Mouse (Mus musculus) bone marrow macrophage, adult 2 months (primary cell): Measurements from ENCODE around the gene Idnk. TPM values are rescaled to one million over a fixed set of nuclear protein-coding genes. Genes with fewer than 3 reads are reported as not detected.
"Not testable (repeated sequence)": the region's sequence is repeated elsewhere in the genome, so short reads cannot be mapped to it uniquely, and the experiment has no call there.

ENCODE experiments used
- H3K27ac ChIP-seq: 2 replicates; pipeline ENCODE4 v1.5.1; 2012; ENCODE audit warnings: low read depth, low read length; ENCODE audit not compliant: insufficient read depth
- H3K4me1 ChIP-seq: 2 replicates; pipeline ENCODE4 v1.6.1; 2012; ENCODE audit warnings: low read length; ENCODE audit not compliant: control insufficient read depth, insufficient read depth
- H3K4me3 ChIP-seq: 2 replicates; pipeline ENCODE4 v1.5.1; 2012; ENCODE audit warnings: mild to moderate bottlenecking, low read length, moderate library complexity; ENCODE audit not compliant: insufficient read depth
- CTCF ChIP-seq: IDR thresholded peaks from 2 replicates; pipeline ENCODE4 v1.5.1; 2012; ENCODE audit warnings: low read depth, mild to moderate bottlenecking, low read length, moderate library complexity
- POLR2A ChIP-seq: IDR thresholded peaks from 2 replicates; pipeline ENCODE4 v1.6.1; 2012; ENCODE audit warnings: mild to moderate bottlenecking, low read depth, low read length, borderline replicate concordance
- polyA plus RNA-seq: library from polyadenylated mRNA; stranded (reverse); fragments of >200 nt; gene quantifications from 2 replicates; pipeline ENCODE4 v1.2.4, GENCODE M21; 2012; ENCODE audit not compliant: missing spikeins, insufficient read depth, insufficient read length

Gene Idnk
- polyA plus RNA-seq, 1 experiment: 49.4 TPM

DNA sequence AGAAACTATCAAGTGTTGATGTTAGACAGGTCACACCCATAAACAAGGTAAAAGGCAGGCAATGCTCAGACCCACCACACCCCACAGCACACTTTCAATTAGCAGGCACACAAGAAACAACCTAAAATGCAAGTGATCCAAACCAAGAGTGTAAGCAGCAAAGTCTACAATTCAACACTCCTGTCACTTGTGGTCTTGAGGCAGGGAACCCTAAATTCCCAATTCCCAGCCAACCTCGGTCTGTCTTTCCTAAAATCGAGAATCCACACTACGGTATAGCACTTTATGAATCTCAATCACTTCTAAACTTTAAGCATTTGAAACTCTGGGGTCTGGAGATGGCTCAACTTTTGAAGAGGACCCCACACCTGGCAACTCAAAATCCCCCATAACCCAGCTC lies 33.2 kb upstream of the Idnk start:
- H3K4me3 ChIP-seq: no peak overlapping the region
- no peak overlapping the region for H3K27ac ChIP-seq
- H3K4me1 ChIP-seq: peaks cover 14% of the 10 kb centered on the region
- no peak for TF ChIP-seq POLR2A
- TF ChIP-seq CTCF: no peak

DNA sequence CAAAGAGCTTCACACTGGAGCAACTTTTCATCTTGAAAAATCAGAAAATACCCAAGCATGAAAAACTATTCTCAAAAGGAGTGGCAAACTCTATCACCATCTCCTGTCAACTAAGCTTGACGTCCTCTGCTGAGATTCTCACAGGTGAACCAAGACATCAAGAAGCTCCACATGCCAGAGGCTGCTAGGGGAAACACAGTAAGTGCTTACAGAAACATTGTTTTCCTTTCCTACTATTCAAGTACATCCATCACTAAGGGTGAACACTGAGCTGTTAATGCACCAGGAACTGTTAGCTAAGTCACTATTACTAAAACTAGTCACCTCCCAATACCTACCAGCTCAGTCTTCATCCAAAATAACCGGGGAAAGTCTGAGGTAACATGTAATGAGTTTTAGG lies 32.5 kb upstream of the Idnk start:
- TF ChIP-seq POLR2A (no peak), CTCF (no peak)
- Histone ChIP-seq H3K4me1 (peaks cover 17% of the 10 kb centered on the region), H3K27ac (no peak overlapping the region), H3K4me3 (no peak overlapping the region)

DNA sequence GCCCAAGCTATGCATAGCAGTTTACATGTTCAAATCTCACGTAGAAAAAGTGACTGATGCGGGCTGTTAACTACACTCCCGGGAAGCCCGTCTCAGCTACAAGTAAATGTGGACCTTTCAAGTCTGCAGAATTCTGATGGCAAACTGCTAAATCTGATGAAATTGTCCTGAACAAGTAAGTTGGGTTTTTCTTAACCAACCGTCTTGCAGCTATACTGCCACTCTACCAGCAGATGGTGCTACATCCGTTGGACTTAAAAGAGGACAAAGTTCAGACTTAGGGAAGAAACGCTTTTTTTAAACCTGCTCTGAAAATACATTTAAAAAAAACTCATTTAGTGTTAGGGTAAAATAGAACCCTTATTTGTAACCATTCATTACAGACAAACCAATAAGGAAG lies 31.3 kb upstream of the Idnk start:
- no peak for TF ChIP-seq POLR2A
- no peak for TF ChIP-seq CTCF

DNA sequence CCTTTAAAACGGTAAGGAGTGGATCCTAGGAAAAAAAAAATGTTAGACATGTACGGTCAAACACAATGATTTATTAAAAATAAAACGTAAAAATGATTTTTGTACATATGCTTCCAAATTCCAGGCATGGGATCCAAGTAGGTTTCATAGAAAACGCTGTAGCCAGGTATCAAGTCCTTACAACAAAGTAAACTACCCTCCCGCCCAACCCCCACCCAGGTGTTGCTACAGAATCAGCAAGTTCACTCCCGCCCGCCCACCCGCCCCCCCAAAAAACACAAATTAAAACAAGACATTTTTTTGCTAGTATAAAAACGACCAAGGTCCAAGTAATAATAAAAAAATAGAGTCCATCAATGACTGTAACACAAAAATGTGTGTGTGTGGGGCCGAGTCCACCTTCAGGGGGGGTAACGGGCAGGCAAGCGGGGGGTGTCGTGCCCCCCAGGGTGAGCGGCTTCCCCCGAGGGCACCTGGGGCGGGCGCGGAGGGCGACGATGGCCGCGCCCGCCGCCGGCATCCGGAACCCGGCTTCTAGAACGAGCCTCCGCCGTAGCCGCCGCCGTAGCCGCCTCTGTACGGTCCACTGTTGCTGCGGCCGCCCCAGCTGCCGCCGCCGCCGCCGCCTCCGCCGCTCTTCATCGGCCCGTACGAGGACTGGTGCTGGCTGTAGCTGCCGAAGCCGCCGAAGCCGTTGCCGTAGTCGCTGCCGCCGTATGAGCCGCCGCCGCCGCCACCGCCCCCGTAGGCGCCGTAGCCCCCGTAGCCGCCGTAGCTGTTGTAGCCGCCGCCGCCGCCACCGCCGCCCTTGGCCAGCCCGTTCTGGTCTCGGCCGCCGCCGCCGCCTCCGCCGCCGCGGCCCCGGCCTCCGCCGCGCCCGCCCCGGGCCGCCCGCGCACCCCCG lies 30.3 kb upstream of the Idnk start:
- TF ChIP-seq POLR2A (no peak), CTCF (no peak)
- H3K4me3 ChIP-seq: peak overlapping the region; percentile 77
- H3K4me1 ChIP-seq: peaks cover 20% of the 10 kb centered on the region
- peak overlapping the region; percentile 67 for H3K27ac ChIP-seq

More for the DNA sequence above, 31.3 kb upstream of the Idnk start:
- no peak overlapping the region for H3K27ac ChIP-seq
- H3K4me3 ChIP-seq: peak overlapping the region; percentile 21
- H3K4me1 ChIP-seq: peaks cover 20% of the 10 kb centered on the region

DNA sequence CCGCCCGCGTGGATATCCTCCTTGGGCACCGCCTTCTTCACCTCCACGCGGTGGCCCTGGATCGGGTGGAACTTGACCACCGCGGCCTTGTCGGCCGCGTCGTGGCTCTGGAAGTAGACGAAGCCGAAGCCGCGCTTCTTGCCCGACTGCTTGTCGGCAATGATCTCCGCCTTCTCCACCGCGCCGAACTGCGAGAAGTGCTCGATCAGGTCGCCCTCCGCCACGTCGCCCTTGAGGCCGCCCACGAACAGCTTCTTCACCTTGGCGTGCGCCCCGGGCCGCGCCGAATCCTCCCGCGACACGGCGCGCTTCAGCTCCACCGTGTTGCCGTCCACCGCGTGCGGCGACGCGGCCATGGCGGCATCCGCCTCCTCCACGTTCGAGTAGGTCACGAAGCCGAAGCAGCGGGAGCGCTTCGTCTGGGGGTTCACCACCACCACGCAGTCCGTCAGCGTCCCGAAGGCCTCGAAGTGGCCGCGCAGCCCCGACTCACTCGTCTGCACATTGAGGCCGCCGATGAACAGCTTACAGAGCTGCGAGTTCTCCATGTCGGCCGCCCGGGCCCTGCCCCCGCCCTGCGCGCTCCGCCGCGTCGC lies 29.6 kb upstream of the Idnk start:
- peaks cover 20% of the 10 kb centered on the region for H3K4me1 ChIP-seq
- TF ChIP-seq POLR2A: no peak
- TF ChIP-seq CTCF: no peak
- peak overlapping the region; percentile 67 for H3K27ac ChIP-seq
- peak overlapping the region; percentile 77 for H3K4me3 ChIP-seq

DNA sequence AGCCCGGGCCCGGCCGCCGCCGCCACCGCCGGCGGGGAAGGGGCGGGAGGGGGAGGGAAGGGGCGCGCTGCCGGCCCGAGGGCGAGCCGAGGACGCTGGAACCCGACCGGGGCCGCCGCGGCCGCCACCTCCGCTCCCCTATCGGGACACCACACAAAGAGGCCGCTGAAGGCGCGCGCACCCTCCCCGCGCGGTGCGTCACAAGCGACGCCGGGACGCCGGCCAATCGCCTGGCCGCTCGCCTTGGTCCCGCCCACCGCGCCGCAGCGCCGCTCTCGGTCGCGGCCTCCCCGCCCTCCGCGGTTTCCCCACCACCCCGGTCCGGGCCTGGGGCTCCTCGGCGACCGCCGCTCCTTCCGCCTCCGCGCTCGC lies 29.1 kb upstream of the Idnk start, which contains the start of gene Hnrnpa0:
Gene Hnrnpa0 (minus strand): TSS at position 161 of the 372 bp plus-strand sequence.
- TF ChIP-seq CTCF (no peak), POLR2A (no peak)
- peaks cover 20% of the 10 kb centered on the region for H3K4me1 ChIP-seq
- peak within 1 kb of the TSS; percentile 80 for H3K4me3 ChIP-seq
- H3K27ac ChIP-seq: peak within 1 kb of the TSS; percentile 92

DNA sequence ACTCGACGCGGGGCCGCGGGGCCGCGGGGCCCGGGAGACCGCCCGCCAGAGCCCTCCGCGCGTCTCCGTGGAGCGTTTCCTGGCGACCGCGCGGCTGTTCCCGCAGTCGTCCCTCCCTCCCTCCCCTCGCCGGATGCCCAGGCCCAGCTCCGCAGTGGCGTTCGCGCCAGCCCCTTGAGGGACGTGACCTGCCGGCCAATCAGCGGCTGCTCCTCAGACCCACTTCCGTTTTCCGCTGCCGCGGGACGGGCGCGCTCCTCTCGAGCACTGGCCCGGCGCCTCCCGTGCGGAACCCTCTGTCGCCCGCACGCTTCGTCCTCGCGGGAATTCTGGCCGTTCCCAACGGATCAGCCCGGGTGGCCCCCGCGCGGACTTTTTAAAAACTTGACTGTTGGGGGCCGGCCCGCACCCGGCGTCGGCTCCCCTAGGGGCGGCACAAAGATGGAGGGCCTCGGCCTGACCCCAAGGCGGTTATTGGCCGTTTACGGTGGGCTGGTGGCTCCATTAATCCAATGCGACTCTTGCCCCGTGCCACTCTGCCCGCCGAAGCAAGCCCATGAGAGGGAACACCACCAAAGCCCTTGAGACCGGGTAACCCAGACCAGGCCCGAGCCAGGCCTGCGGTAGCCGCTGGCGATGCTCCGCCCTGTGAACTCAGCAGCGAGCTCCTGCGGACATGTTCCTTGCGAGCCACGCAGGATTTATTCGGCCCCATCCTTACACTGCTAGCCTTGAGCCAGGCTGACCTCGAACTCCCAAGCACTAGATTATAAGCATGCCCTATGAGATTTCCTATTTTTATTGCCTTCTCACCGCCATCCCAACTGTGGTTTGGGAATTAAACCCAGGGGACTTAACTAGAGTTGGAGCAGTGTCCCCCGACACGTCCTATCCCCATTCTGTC lies 28.4 kb upstream of the Idnk start:
- no peak for TF ChIP-seq CTCF
- Histone ChIP-seq H3K27ac (peak overlapping the region; percentile 92), H3K4me1 (peaks cover 18% of the 10 kb centered on the region), H3K4me3 (peak overlapping the region; percentile 80)

DNA sequence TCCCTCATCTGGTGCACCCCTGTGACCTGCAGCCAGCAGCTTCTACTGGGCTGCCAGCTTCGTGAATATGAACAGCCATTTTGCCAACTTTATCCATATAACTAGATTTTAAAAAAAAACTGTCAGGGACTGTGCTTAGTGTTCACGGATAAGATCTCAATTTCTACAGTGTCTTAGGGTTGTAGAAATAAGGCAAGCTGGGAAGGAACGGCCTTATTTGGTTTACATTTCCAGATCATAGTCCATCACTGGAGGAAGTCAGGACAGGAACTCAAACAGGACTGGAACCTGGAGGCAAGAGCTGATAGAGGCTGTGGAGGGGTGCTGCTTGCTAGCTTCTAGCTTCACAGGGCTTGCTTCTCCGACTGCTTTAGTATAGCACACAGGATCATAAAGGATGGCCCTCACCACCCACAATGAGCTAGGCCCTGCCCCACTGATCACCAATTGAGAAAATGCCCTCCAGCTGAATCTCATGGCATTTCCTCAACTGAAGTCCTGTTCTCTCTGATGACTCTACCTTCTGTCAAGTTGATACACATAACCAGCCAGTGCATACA lies 27.7 kb upstream of the Idnk start:
- peak overlapping the region; percentile 92 for H3K27ac ChIP-seq
- peak overlapping the region; percentile 80 for H3K4me3 ChIP-seq
- peaks cover 11% of the 10 kb centered on the region for H3K4me1 ChIP-seq
- TF ChIP-seq CTCF (no peak), POLR2A (no peak)

DNA sequence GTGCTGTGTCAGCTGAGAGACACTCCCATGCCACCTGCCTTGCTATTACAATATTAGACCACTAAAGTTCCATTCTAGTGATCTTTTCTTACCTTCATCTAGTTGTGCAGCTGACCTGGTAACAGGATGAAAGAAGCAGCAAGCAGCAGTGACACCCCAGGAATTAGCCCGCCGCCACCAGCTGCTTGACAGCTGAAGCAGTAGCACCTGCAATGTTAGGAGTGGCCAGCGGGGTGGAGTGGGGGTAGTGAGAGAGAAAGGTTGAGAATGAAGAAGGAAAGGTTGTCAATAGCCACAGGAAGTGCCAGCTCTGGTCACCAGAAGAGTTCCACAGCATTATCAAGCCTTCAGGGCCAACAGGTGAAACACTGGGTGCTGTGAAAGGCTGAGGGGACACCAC lies 25.8 kb upstream of the Idnk start:
- Histone ChIP-seq H3K4me1 (peaks cover 6% of the 10 kb centered on the region), H3K27ac (no peak overlapping the region)
- TF ChIP-seq CTCF: no peak
- no peak for TF ChIP-seq POLR2A

DNA sequence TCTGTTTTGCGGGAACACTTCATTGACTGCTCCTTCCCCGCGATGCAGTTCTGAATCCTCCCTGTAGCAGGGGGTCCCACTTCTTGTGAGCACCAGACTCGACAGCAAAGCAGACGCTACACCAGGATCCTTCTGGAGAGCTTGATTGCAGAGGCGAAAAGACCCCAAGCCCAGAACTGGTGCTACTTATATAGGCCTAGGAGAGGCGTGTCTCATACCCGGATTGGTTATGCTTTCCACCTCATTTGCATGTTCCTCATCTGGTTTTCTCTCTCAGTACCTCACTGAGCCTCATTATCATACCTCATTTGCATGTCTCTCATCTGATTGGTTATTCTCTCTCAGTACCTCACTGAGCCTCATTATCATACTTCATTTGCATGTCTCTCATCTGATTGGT lies 10.8 kb upstream of the Idnk start:
- not testable (repeated sequence) for H3K27ac ChIP-seq, H3K4me1 ChIP-seq

More for the DNA sequence above, 25.8 kb upstream of the Idnk start:
- H3K4me3 ChIP-seq: no peak overlapping the region

More for the DNA sequence above, 10.8 kb upstream of the Idnk start:
- not testable (repeated sequence) for H3K4me3 ChIP-seq
